Comparison of ENCODE assay signal across 8 mouse cellular contexts in the genomic region with DNA sequence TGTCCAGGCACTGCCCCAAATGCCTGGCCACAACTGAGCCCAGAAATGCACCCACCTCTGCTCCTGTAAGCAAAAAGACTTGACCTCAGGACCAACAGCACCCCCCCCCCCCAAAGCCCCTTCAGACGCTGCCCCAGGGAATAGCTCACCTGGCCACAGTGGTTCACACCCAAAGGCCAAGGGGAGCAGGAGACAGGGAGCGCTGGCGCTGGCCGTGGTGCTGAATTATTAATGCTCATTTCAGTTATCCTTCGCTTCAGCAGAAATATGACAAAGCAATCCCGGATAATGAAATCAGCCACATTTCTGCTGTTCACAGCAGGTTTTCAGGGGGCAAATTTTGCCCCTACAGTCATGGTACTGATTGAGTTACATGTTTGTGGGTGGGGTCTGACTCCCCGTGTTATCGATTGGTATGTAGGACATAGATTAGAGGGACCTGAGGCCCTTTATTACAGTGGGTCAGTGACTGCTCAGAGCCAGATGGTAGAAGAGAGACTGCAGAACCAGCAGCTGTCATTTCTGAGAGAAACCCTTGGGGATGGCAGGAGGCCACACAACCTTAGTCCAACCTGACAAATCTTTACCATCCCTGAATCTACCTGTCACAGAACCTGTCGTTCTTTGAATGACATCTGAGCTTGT.
DNase-seq lines count a peak whose midpoint lies in the region; ATAC-seq lines count a peak whose summit lies in the region.

No protein-coding gene starts in this region.

- WGBS in heart, embryonic 10.5 days, result 45% methylated on average over 9 of the region's 9 CpGs
- 32% methylated on average over 9 of the region's 9 CpGs for WGBS in hindbrain, embryonic 13.5 days

- no peaks in the 10 kb centered on the region for H3K9me3 ChIP-seq in heart, embryonic 10.5 days
- H3K9me3 ChIP-seq in hindbrain, embryonic 13.5 days, result no peaks in the 10 kb centered on the region

- H3K4me1 ChIP-seq in heart, embryonic 10.5 days, result no peaks in the 10 kb centered on the region
- peaks cover 19% of the 10 kb centered on the region for H3K4me1 ChIP-seq in hindbrain, embryonic 13.5 days (replicated peaks)

- H3K27ac ChIP-seq in heart, embryonic 10.5 days, result no peak overlapping the region
- peak overlapping the region; percentile 3; the same call in 1 of the 2 replicates for H3K27ac ChIP-seq in hindbrain, embryonic 13.5 days

- no peak for ATAC-seq in hindbrain, embryonic 13.5 days (ENCODE audit: low FRiP score)
- no peak for ATAC-seq in monocyte, adult 5-6 weeks (replicated peaks; ENCODE audit: insufficient number of reproducible peaks, low FRiP score, low TSS enrichment, poor library complexity, severe bottlenecking)
- ATAC-seq in erythroblast, adult 5-6 weeks (replicated peaks; ENCODE audit: low FRiP score, poor library complexity, severe bottlenecking), result no peak

- H3K4me3 ChIP-seq in heart, embryonic 10.5 days, result no peak overlapping the region
- H3K4me3 ChIP-seq in hindbrain, embryonic 13.5 days, result no peak overlapping the region

- H3K4me2 ChIP-seq in hindbrain, embryonic 13.5 days, result no peak overlapping the region

- no peak overlapping the region for H3K9ac ChIP-seq in hindbrain, embryonic 13.5 days

- H3K27me3 ChIP-seq in heart, embryonic 10.5 days (ENCODE audit: insufficient read depth, poor library complexity, severe bottlenecking), result no peaks in the 10 kb centered on the region
- H3K27me3 ChIP-seq in hindbrain, embryonic 13.5 days, result peaks cover 12% of the 10 kb centered on the region; the same call in 1 of the 2 replicates

- peak; percentile 77 for DNase-seq in heart, embryonic 10.5 days (ENCODE audit: low spot score)
- no peak for DNase-seq in heart, adult 9 months (ENCODE audit: low spot score in 2 of 2)
- peak; percentile 58 for DNase-seq in 3T3-L1 (ENCODE audit: low read depth, low spot score)
- DNase-seq in c-Kit-positive CD71-negative TER-119-negative erythroid progenitor cells, embryonic 14.5 days (ENCODE audit: low read depth), result peak; percentile 9
- peak; percentile 43 for DNase-seq in yolk sac, embryonic 10.5 days (ENCODE audit: low spot score)

- no peaks in the 10 kb centered on the region for H3K36me3 ChIP-seq in heart, embryonic 10.5 days
- H3K36me3 ChIP-seq in hindbrain, embryonic 13.5 days, result no peaks in the 10 kb centered on the region

Comparison
In these comparisons a context has a peak if more than half of its experiments do, and no peak if none do; other contexts are left out.
1. DNase-seq: peak in heart, embryonic 10.5 days (single experiment), 3T3-L1 (single experiment), c-Kit-positive CD71-negative TER-119-negative erythroid progenitor cells, embryonic 14.5 days (single experiment) and yolk sac, embryonic 10.5 days (single experiment); none in heart, adult 9 months (0 of 2).